Mouse (Mus musculus) ZHBTc4 (cell line): ENCODE measurements at regions not wholly inside any gene's neighbourhood (a gene's known extent, or its start where the extent isn't known, plus 50 kb on each side); places are given as distances from the start of the nearest gene placed in this dataset.
"Not testable (repeated sequence)": the region's sequence is repeated elsewhere in the genome, so short reads cannot be mapped to it uniquely, and the experiment has no call there.

Experiments used
- DNase-seq: peaks from one replicate; pipeline ENCODE4 v3.0.0-alpha.2; 2011; ENCODE audit warnings: low read depth, low spot score

DNA sequence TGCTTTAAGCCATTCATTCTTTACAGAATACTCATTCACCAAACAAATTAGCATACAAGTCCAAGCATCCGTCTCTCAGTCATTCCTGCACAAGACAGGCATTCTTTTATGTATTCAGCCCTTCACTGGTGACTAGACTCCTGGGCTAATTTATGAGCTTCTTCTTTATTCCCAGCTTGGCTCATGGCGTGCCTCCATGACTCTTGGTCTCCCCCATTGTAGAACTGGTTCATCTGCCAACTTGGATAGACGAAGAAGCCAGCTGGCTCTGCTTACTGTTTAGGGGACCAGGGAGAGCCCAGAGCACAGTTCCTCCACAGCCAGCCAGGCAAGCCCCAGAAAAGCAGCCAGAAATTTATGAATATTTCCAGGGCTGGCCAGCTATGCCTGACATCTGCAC, 421.2 kb upstream of the N6amt1 start:
- DNase-seq, result no peak

DNA sequence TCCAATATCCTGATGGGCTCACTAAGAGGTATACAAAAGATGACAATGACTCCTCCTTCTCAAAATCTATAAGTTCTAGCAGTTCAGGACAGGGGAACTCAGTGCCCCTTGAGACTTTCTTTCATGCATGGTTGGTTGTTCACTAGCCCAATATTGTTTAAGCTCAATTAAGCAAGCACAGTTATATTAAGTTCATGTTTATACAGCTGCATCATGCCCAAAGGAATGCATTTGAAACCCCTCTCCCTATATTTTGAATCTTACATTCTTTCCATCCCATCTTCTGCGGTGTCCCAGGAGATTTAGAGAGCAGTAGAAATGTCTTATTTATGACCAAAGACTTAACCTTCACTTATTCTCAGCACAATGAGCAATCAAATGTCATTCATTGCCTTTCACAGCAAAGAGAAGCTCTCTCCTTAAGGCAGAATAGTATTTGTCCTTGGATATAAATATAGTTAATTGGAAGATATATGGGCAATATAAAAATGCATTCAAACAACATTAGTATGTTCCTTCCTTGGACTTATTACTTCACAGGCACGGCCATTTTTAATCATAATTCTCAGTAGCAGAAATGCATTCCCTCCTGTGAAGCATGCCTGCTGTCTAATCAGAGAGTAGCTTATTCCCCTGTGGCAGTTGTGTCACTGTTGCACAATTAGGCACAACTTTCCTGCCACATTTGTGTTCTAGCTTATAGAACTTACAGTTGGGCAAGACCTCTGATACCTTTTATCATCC, 455.8 kb upstream of the N6amt1 start:
- DNase-seq, result no peak

DNA sequence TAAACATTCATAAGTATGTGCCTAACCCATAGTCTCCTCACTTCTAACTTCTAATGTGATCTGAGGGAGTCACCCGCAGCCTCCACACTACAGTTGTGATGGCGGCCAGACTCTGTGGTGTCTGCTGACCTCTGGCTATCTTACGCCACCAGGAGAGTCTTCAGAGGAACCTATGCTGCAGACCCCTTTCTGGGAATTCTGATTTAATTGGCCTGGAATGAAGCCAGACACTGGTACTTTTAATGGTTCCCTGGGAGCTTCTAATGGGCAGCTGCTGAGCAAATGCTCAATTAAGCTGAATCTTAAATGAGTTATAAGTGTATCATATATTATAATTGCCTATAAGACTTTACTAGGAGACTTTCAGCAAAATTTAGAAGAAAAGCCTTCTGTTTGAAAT, 459.0 kb upstream of the N6amt1 start:
- no peak for DNase-seq

DNA sequence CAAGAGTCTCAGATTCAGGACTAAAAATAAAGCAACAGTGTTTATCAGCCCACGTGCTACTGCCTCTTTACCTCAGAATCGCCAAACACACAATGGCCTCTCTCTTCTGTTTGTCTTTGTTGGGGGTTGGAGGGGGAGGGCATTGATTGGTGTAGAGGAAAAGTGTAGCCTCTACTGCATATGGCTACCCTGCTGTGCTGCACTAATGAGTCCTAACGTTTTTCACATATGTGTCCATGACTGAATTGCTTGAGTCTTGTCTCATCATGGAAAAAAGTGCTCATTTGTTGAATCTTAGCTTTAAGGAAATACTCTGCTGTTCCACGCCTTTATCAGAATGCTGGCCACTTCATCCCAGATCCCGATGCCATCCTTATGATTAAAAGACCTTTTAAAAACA, 459.7 kb upstream of the N6amt1 start:
- no peak for DNase-seq

DNA sequence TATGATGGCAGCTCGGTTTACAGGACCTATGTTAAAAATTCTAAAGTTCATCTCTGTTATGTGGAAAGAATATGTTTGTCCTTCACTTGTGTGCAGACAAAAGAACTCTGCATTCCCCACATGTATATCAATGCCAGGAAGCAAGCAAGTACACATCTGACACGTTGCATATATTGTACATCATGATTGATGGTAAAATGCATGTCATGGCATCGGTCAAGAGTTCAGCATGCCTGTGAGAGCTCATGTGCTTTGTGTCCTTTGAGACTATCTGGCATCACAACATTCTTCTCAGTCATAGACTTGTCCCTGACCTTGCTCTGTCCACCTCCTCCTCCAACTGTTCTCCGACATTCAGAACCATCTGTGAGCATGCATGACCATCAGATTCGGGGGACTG, 465.6 kb upstream of the N6amt1 start:
- no peak for DNase-seq

DNA sequence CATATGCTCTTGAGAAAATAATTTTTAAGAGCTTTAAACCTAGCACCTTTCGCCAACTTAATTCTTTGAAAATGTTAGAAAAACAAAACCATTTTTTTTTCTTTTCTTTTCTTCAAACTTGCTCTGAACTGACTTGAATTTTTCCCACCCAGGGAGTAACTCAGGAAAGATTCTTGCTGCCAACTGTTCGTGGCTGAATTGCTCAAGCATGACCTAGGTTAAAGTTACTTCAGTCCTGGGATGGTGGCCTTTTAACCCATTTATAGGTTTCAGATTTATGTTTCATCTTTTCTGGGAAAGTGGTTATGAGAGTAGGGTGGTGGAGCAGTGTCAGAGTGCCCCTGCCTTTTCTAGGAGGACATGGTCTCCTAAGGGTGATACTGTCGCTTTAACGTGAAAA, 466.4 kb upstream of the N6amt1 start:
- no peak for DNase-seq

DNA sequence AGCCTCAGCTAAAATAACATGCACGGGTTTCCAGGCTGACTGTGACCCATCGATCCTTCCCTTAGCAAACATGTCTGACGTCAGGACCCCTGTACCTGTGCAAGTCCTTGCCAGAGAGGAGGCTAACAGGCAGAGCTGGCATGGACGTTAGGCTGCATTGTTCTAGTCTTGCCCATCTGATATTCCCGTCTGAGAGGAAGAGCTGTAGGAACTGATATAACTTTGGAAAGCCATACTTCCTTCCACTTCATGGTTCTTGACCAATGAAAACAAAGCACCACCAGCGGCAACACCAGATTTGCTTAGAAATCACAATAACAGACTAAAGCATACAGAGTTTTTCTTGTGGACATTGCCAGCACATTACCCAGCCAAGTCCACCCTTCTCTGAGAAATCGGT, 470.1 kb upstream of the N6amt1 start:
- no peak for DNase-seq

DNA sequence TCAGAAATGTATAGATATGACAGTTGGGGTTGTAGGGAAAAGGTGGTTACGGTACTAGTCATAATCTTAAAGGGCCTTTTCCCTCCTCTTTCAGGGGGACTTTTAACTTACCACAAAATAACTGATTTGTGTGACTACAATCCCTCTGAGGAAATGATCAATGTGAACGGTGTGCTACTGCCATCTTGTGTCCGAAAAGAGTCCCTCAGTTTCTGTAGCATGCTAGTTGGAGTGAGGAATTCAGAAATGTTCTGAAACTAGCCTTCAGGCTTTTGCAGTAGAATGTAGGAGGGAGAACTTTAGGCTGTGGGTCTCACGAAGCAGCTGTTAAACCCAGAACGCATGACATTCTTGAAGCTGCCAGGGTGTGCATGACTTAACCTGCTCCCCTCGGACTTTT, 471.5 kb upstream of the N6amt1 start:
- peak; percentile 52 for DNase-seq

DNA sequence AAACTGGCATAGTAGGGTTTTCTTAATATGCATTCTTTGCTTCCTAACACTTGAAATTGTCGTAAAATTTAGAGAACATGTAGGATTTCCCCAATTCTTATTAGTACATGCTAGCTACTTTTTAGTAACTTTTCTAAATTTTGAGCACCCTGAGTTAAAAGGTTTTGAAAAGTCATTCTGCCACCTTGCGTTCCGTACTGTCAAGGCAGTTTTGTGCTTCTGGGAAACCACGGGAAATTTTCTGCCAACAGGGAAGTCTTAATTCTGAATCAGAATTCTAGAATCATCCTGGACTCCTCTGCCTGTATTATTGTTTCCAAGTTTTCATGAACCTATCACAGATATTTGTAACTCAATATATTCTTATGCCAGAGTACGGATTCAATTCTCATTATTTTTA, 472.4 kb upstream of the N6amt1 start:
- DNase-seq, result no peak

DNA sequence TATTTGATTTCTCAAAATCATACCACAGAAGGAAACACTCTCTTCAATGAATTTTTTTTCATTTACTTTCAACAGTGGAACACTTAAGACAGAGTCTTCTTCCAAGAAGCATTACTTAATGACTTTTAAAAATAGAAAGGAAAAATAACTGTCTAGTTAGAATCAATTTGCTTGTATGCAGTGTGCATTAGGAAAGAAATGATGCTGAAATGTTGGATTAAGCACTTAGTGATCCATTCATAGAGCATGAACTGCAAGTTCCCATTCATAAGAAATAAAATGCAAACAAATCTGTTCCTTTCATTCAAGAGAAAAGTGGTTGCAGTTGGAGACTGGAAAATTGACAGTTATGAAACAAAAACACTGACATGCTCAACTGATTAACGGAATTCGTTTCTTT, 493.2 kb upstream of the N6amt1 start:
- DNase-seq, result no peak

DNA sequence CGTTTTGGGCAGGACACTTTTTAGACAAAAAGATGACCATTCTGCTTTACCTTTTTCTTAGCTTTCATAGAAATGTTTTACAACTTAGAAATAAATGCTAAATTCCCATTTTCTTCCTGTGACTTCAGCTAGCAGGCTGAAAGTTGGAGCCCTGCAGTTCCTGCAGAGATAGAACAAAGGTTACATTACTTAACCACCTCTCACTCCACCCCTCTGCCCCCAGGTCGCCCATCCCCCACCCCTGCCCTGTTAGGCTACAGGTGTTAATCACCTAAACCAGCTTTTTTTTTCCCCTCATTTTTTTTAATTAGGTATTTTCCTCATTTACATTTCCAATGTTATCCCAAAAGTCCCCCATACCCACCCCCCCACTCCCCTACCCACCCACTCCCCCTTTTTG, 498.1 kb upstream of the N6amt1 start:
- no peak for DNase-seq

DNA sequence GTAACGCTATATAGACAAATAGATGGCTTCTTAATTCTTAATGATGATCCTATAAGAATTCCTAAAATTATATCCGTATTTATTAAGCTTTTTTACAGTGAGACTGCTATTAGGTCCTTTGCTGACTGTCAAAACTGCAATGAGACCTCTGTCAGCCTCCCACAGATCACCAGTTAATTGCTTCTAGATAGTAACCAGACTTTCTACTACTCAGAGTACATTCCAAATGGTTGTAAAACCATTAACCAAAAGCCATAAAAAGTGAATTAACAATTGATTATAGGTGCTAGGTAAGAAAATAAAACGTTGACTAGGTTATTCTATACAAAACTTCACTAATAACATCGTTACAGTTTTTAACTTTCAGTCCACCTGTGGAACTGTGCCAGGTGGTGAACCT, 498.7 kb upstream of the N6amt1 start:
- DNase-seq, result no peak

DNA sequence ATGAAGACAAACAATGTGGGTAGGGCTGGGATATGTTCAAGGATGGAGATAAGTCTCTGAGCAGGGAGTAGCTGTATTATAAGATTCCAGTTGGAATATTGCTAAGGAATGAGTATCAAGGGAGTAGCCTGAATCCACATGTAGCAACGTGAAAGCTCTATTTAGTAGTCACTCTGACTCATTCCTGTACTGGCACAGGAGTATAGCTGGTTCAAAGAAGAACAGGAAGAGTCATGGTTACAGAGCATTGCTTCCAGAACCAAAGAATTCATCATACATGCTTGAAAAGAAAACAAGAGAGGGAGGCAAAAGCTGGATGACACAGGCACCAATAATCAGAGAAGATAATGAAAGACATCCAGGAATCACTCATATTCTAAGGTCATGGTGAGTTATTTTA, 500.6 kb upstream of the N6amt1 start:
- DNase-seq, result no peak

DNA sequence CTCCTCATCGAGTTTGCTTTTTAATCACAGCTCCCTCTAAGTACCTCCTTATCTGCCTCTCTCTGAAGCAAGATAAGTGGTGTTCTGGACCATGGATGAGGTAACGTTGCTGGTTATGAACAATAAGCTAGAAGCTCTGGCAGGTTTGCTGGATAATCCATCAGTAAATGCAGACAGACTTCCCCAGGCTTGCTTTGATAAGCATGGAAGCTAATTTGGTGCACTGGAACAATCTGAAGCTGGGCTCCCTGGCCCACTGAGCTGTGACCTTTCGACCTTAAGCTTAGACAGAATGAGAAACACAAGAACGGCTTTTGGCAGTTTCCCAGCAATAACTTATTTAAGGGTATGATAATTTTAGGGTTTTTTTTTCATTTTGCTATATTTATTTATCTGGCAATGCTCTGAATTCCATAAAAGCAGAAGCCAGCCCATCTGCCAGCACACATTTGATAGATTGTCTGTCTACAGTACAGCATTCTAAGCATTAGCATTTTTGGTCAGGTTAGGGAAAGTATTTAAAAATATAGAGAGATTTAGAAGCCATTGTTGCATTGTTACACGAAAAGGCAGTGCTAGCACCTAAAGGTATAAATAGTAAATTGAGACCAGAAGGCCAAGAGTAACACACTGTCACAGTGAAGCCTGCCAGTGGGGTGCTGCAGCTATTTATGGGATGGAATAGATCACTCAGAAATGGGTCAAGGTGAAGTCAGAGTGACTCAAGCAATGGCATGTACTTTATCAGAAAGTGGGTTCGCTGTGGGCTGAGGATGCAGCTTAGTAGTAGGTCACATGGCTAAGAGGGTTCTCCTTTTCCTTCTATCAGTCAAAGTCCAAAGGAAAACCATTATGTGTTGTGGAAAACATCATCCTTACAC, 515.3 kb upstream of the N6amt1 start:
- DNase-seq, result no peak

DNA sequence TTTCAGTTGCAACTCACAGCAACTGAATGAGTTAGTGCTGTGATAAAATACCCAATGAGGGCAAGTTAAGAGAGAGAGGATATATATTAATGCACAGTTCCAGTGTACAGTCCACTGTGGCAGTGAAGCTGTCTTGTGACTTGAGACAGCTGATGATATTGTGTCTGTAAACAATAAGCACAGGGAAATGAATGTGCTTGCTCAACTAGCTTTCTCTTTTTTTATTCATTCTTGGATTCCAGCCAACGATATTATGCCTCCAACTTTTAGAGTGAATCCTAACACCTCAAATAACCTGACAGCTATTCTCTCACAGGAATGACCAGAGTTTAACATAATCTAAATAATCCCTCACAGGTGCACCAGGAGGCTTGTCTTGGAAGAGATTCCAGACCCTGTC, 526.3 kb upstream of the N6amt1 start:
- no peak for DNase-seq

DNA sequence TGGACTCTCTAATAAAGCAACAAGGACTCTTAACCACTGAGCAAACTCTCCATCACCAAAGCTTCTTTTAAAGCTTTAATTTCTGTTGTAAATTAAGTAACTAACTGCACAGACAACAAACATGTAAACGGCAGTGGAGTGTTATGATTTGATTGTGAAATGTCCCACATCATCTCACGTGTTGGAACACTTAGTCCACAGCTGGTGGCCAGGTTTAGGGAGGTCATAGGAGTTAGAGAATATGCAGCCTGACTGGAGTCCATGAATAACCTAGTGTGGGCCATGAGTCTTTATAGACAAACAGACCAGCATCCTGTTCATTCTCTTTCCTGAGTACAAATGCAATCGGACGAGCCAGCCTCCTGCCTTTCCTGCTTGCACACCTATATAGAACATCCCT, 527.3 kb upstream of the N6amt1 start:
- DNase-seq, result no peak

DNA sequence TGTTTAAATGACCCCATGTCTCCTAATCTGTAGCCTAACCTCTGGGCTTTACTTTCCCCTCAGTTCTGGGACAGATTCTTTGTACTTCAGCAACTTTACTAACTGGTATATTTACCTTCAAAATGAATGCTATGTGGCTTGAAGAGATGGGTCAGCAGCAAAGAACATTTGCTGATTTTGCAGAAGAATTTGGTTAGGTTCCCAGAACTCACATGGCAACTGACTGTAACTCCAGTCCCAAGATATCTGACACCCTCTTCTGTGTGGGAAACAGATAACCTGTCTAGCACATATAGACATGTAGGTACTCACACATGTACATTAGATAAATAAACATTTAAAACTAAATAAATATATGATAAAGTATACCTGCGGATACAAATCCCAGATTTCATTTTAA, 530.5 kb upstream of the N6amt1 start:
- no peak for DNase-seq

DNA sequence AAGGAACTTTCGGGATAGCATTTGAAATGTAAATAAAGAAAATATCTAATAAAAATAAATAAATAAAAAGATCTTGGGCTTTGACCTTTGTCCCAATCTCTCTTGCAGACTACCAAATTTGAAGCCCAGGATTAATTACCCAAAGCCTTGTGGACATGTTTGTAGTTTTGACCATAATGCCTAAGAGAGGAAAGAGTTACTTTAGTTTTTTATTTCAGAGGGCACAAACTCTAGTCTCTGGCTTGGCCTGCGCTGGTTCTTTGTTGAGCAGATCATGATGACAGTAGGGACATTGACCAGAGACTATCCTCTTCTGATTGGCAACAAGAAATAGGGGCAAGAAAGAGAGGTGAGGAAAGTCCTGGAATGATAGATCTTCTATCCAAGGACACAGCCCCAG, 532.4 kb upstream of the N6amt1 start:
- DNase-seq, result no peak

DNA sequence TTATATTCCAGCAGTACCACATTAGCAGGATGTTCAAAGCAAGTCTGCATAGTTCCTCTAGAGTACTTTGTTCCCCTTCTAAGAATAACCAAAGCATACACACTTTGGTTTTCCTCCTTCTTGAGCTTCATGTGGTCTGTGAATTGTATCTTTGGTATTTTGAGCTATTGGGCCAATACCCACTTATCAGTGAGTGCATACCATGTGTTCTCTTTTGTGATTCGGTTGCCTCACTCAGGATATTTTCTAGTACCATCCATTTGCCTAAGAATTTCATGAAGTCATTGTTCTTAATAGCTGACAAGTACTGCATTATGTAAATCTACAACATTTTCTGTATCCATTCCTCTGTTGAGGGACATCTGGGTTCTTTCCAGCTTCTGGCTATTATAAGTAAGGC, 535.3 kb upstream of the N6amt1 start:
- not testable (repeated sequence) for DNase-seq

DNA sequence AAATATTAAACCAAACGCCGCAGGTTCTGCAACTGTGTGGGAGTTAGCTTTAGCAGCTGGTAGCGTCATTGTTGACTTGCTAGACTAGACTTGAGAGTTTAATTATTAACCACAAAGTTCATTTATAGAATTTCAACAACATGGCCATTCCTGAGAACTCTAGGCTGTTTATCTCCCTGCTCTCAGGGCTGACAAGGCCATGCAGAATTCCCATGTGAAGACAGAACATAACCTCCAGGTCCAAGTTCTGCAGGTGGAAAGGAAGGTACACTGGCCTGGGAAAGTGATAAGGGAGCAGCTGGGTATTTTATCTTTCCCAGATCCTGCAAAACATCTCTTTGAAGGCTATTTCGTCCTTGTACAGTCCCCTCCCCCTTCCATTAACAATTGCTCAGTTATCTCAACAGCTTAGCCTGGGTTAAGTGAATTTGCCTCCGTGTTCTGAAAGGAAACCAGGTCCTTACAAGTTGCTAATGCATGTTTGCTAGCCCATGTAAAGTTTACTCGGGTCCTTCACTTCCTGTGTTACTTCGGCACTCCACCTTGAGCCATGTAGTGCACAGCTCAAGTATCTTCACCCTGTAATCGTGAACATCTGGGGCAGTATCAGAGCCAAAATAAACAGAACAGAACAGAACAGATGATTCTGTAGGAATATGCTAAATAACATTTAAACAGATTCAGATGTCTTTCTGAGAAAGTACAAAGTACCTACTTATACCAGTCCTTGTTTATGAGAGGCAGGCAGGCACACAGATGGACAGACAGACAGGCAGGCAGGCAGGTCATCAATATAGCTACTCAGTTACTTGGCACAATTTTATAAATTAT, 537.0 kb upstream of the N6amt1 start:
- DNase-seq, result no peak

DNA sequence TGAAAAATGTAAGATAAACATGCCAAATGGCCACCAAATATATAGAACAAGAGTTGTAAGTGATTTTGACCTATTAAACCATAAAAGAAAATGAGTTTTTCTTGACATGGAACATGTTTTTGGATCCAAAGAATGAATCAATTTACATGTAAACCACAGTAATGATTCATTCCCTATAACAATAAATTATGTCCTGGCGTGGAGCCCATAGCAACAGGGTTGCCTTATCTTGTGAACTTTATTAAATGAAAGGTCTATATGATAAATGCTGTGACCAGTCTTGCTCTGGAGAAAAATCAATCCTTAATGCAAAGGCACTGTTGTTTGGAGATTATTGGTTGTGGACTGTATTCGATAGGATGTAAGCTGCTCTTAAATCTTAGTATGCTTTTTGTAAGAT, 538.0 kb upstream of the N6amt1 start:
- DNase-seq, result no peak

DNA sequence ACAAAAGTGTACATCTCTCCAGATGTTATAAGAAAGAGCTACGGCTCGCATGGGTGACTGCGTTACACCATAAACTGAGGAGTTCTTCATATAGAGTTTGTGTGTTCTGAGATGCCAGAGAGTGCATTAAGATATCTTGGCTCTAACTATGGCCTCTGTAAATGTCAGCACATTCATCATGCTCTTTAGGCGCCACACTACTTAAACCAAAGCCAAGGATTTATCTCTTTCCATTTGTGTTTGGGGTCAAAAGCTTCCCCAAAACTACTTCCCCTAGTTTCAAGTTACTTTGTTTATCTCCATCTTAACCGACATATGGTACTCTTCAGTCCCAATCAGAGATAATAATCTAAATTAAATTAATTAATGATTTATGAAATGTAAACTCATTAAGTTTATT, 541.3 kb upstream of the N6amt1 start:
- no peak for DNase-seq
